Mouse (Mus musculus) liver, embryonic 14.5 days (tissue): Measurements from ENCODE around the gene Fxyd7.

ENCODE experiments used
- CTCF ChIP-seq: IDR thresholded peaks from 2 replicates; pipeline ENCODE4 v1.5.1; 2016; ENCODE audit warnings: antibody characterized with exemption, low read depth, control low read depth
- EP300 ChIP-seq: IDR thresholded peaks from 2 replicates; pipeline ENCODE4 v1.6.1; 2016; ENCODE audit warnings: antibody characterized with exemption, low read depth

- TF ChIP-seq CTCF (peak; percentile 90), EP300 (no peak)
These were observed 46.4 kb upstream of the Fxyd7 start for GRCm38 (mm10) chr7:31097583-31098248.
